Comparison of ENCODE assay signal across 12 mouse cellular contexts in the genomic region with DNA sequence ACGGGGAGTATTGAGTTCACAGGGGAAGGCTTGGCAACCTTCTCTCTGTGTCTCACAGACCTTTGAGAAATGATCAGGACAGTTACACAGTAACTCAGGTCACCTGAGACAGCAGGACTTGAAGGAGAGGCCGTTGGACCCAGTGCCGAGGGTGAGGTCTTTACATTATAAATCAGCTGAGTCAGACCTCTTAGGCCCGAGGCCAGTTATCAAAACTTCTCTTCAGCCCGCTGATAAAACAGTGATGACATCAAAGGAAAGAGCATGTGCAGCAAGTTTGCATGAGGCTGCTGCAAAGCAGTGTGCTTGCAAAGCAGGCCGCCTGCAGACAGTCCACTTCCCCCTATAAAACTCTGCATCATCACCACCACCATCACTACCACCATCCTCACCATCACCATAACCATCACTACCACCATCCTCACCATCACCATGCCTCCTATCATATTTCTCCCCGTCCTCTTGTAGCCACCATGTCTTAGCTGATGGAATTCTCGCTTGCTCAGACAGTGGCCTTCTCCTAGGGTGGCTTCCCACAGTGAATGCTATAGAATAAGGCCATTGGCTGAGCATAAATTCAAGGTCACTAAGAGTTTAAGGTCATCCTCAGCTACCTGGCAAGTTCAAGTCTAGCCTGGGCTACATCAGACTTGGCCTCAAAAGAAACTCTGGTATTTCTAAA.
DNase-seq lines count a peak whose midpoint lies in the region; TF ChIP-seq lines count a peak whose summit lies in the region.
"Had no signal": no experiment of that assay in that cellular context is flagged by ENCODE, and none has a peak within 500 bp of the region (broad histone marks: within the 10 kb centered on the region; RNA-seq: fewer than 3 reads in every experiment).

No protein-coding gene starts in this region.

- peak overlapping the region; percentile 48 for H3K9ac ChIP-seq in MEL (ENCODE audit: control insufficient read depth, low read depth, low read length, poor library complexity, severe bottlenecking)
- H3K9ac ChIP-seq: midbrain, embryonic 13.5 days had no signal

- H3K79me2 ChIP-seq in MEL (ENCODE audit: control insufficient read depth, insufficient read depth, low read length, poor library complexity), result no peaks in the 10 kb centered on the region

- no peak for TF ChIP-seq RAD21 in MEL (IDR thresholded peaks at IDR 0.05; ENCODE audit: low read depth, low read length)

- TF ChIP-seq CTCF in MEL (IDR thresholded peaks at IDR 0.05 in 2 of 3, conservative IDR thresholded peaks at IDR 0.05 in 1 of 3; ENCODE audit: control insufficient read depth in 1 of 3, insufficient read depth in 1 of 3, low read depth in 2 of 3, low read length in 3 of 3, poor library complexity in 1 of 3, severe bottlenecking in 1 of 3), result no peak
- TF ChIP-seq CTCF in thymus, adult 2 months (IDR thresholded peaks at IDR 0.05; ENCODE audit: borderline replicate concordance, control insufficient read depth, extremely low read depth, insufficient read depth, low read length, poor library complexity), result no peak

- no peaks in the 10 kb centered on the region for H3K9me3 ChIP-seq in MEL (replicated peaks; ENCODE audit: insufficient read depth, low read length)
- no peaks in the 10 kb centered on the region for H3K9me3 ChIP-seq in limb, embryonic 10.5 days (replicated peaks)
- H3K9me3 ChIP-seq: midbrain, embryonic 13.5 days had no signal

- peak; percentile 54 for DNase-seq in MEL (ENCODE audit: low read depth, low spot score)
- DNase-seq in adrenal gland, postnatal 10 days, result peak; percentile 60
- peak; percentile 58 for DNase-seq in kidney, adult 18-20 months
- DNase-seq in limb, embryonic 10.5 days (ENCODE audit: low spot score), result no peak
- no peak for DNase-seq in thymus, adult 2 months
- no peak for DNase-seq in layer of hippocampus, postnatal 14 days (ENCODE audit: low spot score in 2 of 2)
- no peak for DNase-seq in B cell, adult 2 months
- DNase-seq in spleen, postnatal 14 days (ENCODE audit: low spot score in 2 of 2), result no peak
- DNase-seq: heart, postnatal 4 days; lung, postnatal 10 days had no signal

- TF ChIP-seq EP300 in MEL (IDR thresholded peaks at IDR 0.05; ENCODE audit: low read depth in 1 of 2, low read length in 2 of 2), result peak in 1 of 2 experiments; percentile 47; a peak in 2 of 4 replicates

- H3K36me3 ChIP-seq in MEL (ENCODE audit: control insufficient read depth in 1 of 2, insufficient read depth in 2 of 2, low read length in 2 of 2), result peaks cover 0 to 26% of the 10 kb centered on the region in 2 experiments; a peak in 2 of 4 replicates
- no peaks in the 10 kb centered on the region for H3K36me3 ChIP-seq in limb, embryonic 10.5 days
- no peaks in the 10 kb centered on the region for H3K36me3 ChIP-seq in thymus, adult 2 months (ENCODE audit: control insufficient read depth, insufficient read depth, low read length)
- H3K36me3 ChIP-seq: midbrain, embryonic 13.5 days had no signal

- H3K27ac ChIP-seq in MEL (ENCODE audit: control insufficient read depth, low read depth, low read length), result peak overlapping the region; percentile 82
- 0 out of 2 replicates have a peak overlapping the region, but pooled peaks have one; percentile 15 for H3K27ac ChIP-seq in limb, embryonic 10.5 days
- H3K27ac ChIP-seq in thymus, adult 2 months (ENCODE audit: control insufficient read depth, insufficient read depth, low read length), result no peak overlapping the region
- H3K27ac ChIP-seq: midbrain, embryonic 13.5 days had no signal

- H3K4me3 ChIP-seq in MEL (ENCODE audit: control insufficient read depth in 1 of 2, insufficient read depth in 1 of 2, low read depth in 2 of 2, low read length in 2 of 2), result peak overlapping the region; percentile 7 to 24; a peak in 3 of 4 replicates
- no peak overlapping the region for H3K4me3 ChIP-seq in limb, embryonic 10.5 days
- no peak overlapping the region for H3K4me3 ChIP-seq in thymus, adult 2 months (ENCODE audit: control insufficient read depth, insufficient read depth, low read length)
- H3K4me3 ChIP-seq: midbrain, embryonic 13.5 days had no signal

- H3K27me3 ChIP-seq in MEL (ENCODE audit: control insufficient read depth in 1 of 2, insufficient read depth in 2 of 2, low read length in 2 of 2), result no peaks in the 10 kb centered on the region
- H3K27me3 ChIP-seq in limb, embryonic 10.5 days (ENCODE audit: low read depth, poor library complexity, severe bottlenecking), result no peaks in the 10 kb centered on the region
- H3K27me3 ChIP-seq in thymus, adult 2 months (ENCODE audit: control insufficient read depth, insufficient read depth, low read length), result no peaks in the 10 kb centered on the region
- H3K27me3 ChIP-seq: midbrain, embryonic 13.5 days; Patski had no signal

- 62% methylated on average over 8 of the region's 8 CpGs for WGBS in limb, embryonic 10.5 days
- WGBS in thymus, adult 2 months, result 69% methylated on average over 8 of the region's 8 CpGs

- TF ChIP-seq POLR2A in MEL (IDR thresholded peaks at IDR 0.05; ENCODE audit: control insufficient read depth in 1 of 2, insufficient read depth in 1 of 2, low read depth in 1 of 2, low read length in 2 of 2, poor library complexity in 1 of 2), result no peak
- no peak for TF ChIP-seq POLR2A in thymus, adult 2 months (IDR thresholded peaks at IDR 0.05; ENCODE audit: control insufficient read depth, extremely low read depth, insufficient read depth, low read length, poor library complexity)

- peaks cover 13 to 40% of the 10 kb centered on the region in 2 experiments for H3K4me1 ChIP-seq in MEL (ENCODE audit: control insufficient read depth in 1 of 2, insufficient read depth in 2 of 2, low read length in 2 of 2)
- H3K4me1 ChIP-seq in limb, embryonic 10.5 days, result peaks cover 53% of the 10 kb centered on the region
- H3K4me1 ChIP-seq in thymus, adult 2 months (replicated peaks; ENCODE audit: control insufficient read depth, insufficient read depth, low read length), result peaks cover 6% of the 10 kb centered on the region

TF ChIP-seq in MEL, 35 proteins besides CTCF, POLR2A, EP300 and RAD21:
- TF ChIP-seq TCF12 (IDR thresholded peaks at IDR 0.05; ENCODE audit: low read depth, low read length) (0 out of 2 replicates have a peak, but pooled peaks have one; percentile 24), MEF2A (IDR thresholded peaks at IDR 0.05; ENCODE audit: extremely low read depth, insufficient replicate concordance, low read depth, low read length, poor library complexity, severe bottlenecking) (no peak), ETS1 (IDR thresholded peaks at IDR 0.05; ENCODE audit: low read depth, low read length) (peak; percentile 89), POLR2AphosphoS5 (IDR thresholded peaks at IDR 0.05; ENCODE audit: borderline replicate concordance, low read depth, low read length) (no peak), GATA1 (IDR thresholded peaks at IDR 0.05; ENCODE audit: low read depth, low read length) (peak; percentile 42), HCFC1 (IDR thresholded peaks at IDR 0.05; ENCODE audit: low read depth, low read length) (0 out of 2 replicates have a peak, but pooled peaks have one; percentile 22), MAZ (IDR thresholded peaks at IDR 0.05; ENCODE audit: low read depth, low read length) (no peak), MAX (IDR thresholded peaks at IDR 0.05; ENCODE audit: low read length) (peak; percentile 84), NELFE (IDR thresholded peaks at IDR 0.05; ENCODE audit: low read depth, low read length) (no peak), MXI1 (IDR thresholded peaks at IDR 0.05; ENCODE audit: low read depth, low read length) (peak; percentile 25; the same call in 1 of the 2 replicates), BHLHE40 (IDR thresholded peaks at IDR 0.05; ENCODE audit: borderline replicate concordance, low read depth, low read length) (peak; percentile 16; the same call in 1 of the 2 replicates), MYC (IDR thresholded peaks at IDR 0.05; ENCODE audit: low read depth, low read length) (peak; percentile 58; the same call in 1 of the 2 replicates), MAFK (IDR thresholded peaks at IDR 0.05; ENCODE audit: borderline replicate concordance, low read depth, low read length) (peak; percentile 73; the same call in 1 of the 2 replicates), NRF1 (IDR thresholded peaks at IDR 0.05; ENCODE audit: insufficient read depth, low read depth, low read length, poor library complexity, severe bottlenecking) (0 out of 2 replicates have a peak, but pooled peaks have one; percentile 9)

Comparison
In these comparisons a context has a peak if more than half of its experiments do, and no peak if none do; other contexts are left out.
1. DNase-seq: peak in MEL (single experiment), adrenal gland, postnatal 10 days (single experiment) and kidney, adult 18-20 months (single experiment); none in limb, embryonic 10.5 days (single experiment), thymus, adult 2 months (single experiment), layer of hippocampus, postnatal 14 days (0 of 2), B cell, adult 2 months (0 of 2) and spleen, postnatal 14 days (0 of 2).
2. H3K4me3 ChIP-seq: peak in MEL (2 of 2); none in limb, embryonic 10.5 days (single experiment) and thymus, adult 2 months (single experiment).